Mouse (Mus musculus): ENCODE results near the gene Rars2. TPM values are rescaled to one million over a fixed set of nuclear protein-coding genes. Genes with fewer than 3 reads are reported as not detected.
A peak's percentile ranks its signal among the peaks of the same experiment; 100 is the strongest.

Gene Rars2
- polyA plus RNA-seq, 1 experiment from 2014 or later: 59.6 TPM

- no peaks in the 10 kb centered on the region for H3K9me3 ChIP-seq (replicated peaks; ENCODE audit: low read length)
- peak within 1 kb of the TSS; percentile 90 for H3K27ac ChIP-seq
- WGBS: under 1% methylated on average over 65 of the region's 65 CpGs
- ATAC-seq (replicated peaks; ENCODE audit: low FRiP score, low read depth) (peak; percentile 98), DNase-seq (ENCODE audit: low spot score) (peak; percentile 96)
- H3K9ac ChIP-seq (ENCODE audit: low read depth, low read length): peak within 1 kb of the TSS; percentile 86
- no peaks in the 10 kb centered on the region for H3K27me3 ChIP-seq (ENCODE audit: insufficient read depth, low read length)
- H3K4me2 ChIP-seq (ENCODE audit: low read length): peak within 1 kb of the TSS; percentile 69
- no peaks in the 10 kb centered on the region for H3K36me3 ChIP-seq (ENCODE audit: insufficient read depth, low read length)
- peak; percentile 26; the same call in 1 of the 2 replicates for TF ChIP-seq CTCF (IDR thresholded peaks at IDR 0.05; ENCODE audit: low read depth)
- H3K4me1 ChIP-seq (replicated peaks; ENCODE audit: insufficient read depth, low read length): 0 out of 2 replicates have a peak, but pooled peaks cover 2% of the 10 kb centered on the region
- H3K4me3 ChIP-seq (replicated peaks; ENCODE audit: low read depth, low read length): peak within 1 kb of the TSS; percentile 83
Observed at GRCm38 (mm10) chr4:34686874-34687567, 72.3 kb downstream of the Rars2 start, which contains the start of gene Slc35a1. Gene Slc35a1, minus strand, starts transcription at chr4:34687438.

- H3K9me3 ChIP-seq (replicated peaks; ENCODE audit: low read length): no peaks in the 10 kb centered on the region
Observed at GRCm38 (mm10) chr4:34688021-34688420, 73.3 kb downstream of the Rars2 start.

DNA sequence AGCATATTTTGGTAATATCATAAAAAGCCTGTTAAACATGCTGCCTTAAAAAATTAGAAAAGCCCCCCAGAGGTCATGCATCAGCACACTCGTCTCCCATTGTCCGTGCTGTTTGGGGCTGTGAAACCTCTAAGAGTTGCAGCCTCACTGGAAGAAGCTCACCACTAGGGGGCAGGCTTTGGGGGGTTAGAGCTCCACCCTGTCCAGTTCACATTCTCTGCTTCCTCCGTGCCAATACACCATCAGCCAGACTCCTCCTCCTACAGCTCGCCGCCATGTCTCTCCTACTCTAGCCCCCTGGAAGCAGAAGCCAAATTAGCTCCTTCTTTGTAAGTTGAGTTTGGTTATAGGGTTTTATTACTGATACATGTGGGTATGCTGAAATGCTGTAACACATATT is 86.8 kb downstream of the Rars2 start:
- TF ChIP-seq CTCF (IDR thresholded peaks at IDR 0.05; ENCODE audit: low read depth): peak; percentile 63
- Histone ChIP-seq H3K36me3 (ENCODE audit: insufficient read depth, low read length) (no peaks in the 10 kb centered on the region), H3K27ac (no peak overlapping the region), H3K4me1 (replicated peaks; ENCODE audit: insufficient read depth, low read length) (no peaks in the 10 kb centered on the region), H3K9ac (ENCODE audit: low read depth, low read length) (no peak overlapping the region), H3K27me3 (ENCODE audit: insufficient read depth, low read length) (no peaks in the 10 kb centered on the region), H3K9me3 (replicated peaks; ENCODE audit: low read length) (no peaks in the 10 kb centered on the region), H3K4me2 (ENCODE audit: low read length) (no peak overlapping the region), H3K4me3 (replicated peaks; ENCODE audit: low read depth, low read length) (no peak overlapping the region)
- DNase-seq (ENCODE audit: low spot score) (peak; percentile 47), ATAC-seq (replicated peaks; ENCODE audit: low FRiP score, low read depth) (no peak; the same call in 1 of the 2 replicates)
- 56% methylated on average over 5 of the region's 5 CpGs for WGBS

More at GRCm38 (mm10) chr4:34688021-34688420, 73.3 kb downstream of the Rars2 start:
- DNase-seq (ENCODE audit: low spot score) (no peak), ATAC-seq (replicated peaks; ENCODE audit: low FRiP score, low read depth) (no peak)
- Histone ChIP-seq H3K4me2 (ENCODE audit: low read length) (no peak overlapping the region), H3K27ac (no peak overlapping the region), H3K4me3 (replicated peaks; ENCODE audit: low read depth, low read length) (no peak overlapping the region), H3K9ac (ENCODE audit: low read depth, low read length) (no peak overlapping the region), H3K27me3 (ENCODE audit: insufficient read depth, low read length) (no peaks in the 10 kb centered on the region), H3K4me1 (replicated peaks; ENCODE audit: insufficient read depth, low read length) (no peaks in the 10 kb centered on the region), H3K36me3 (ENCODE audit: insufficient read depth, low read length) (no peaks in the 10 kb centered on the region)
- WGBS: 79% methylated on average over 3 of the region's 3 CpGs
- TF ChIP-seq CTCF (IDR thresholded peaks at IDR 0.05; ENCODE audit: low read depth): no peak

DNA sequence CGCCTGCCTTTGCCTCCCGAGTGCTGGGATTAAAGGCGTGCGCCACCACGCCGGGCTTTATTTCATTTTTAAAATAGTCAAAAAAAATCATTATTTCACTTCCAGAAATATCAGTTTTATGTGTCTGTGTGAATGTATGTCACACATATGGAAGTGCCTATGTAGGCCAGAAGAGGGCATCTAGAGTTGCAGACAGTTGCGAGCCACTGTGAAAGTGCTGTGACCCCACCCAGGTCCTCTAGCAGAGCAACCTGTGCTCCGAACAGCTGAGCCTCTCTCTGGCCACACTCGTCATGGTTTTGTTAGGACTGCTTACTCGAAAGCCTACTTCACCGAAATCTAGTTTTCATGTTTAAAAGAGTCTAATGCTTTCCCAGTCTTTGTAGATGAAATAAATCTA is 87.5 kb downstream of the Rars2 start:
- Histone ChIP-seq H3K27ac (no peak overlapping the region), H3K4me3 (replicated peaks; ENCODE audit: low read depth, low read length) (no peak overlapping the region), H3K27me3 (ENCODE audit: insufficient read depth, low read length) (no peaks in the 10 kb centered on the region), H3K4me1 (replicated peaks; ENCODE audit: insufficient read depth, low read length) (no peaks in the 10 kb centered on the region), H3K9me3 (replicated peaks; ENCODE audit: low read length) (no peaks in the 10 kb centered on the region), H3K4me2 (ENCODE audit: low read length) (no peak overlapping the region), H3K9ac (ENCODE audit: low read depth, low read length) (no peak overlapping the region), H3K36me3 (ENCODE audit: insufficient read depth, low read length) (no peaks in the 10 kb centered on the region)
- ATAC-seq (replicated peaks; ENCODE audit: low FRiP score, low read depth) (no peak), DNase-seq (ENCODE audit: low spot score) (no peak)
- TF ChIP-seq CTCF (IDR thresholded peaks at IDR 0.05; ENCODE audit: low read depth): no peak
- 97% methylated on average over 11 of the region's 11 CpGs for WGBS

DNA sequence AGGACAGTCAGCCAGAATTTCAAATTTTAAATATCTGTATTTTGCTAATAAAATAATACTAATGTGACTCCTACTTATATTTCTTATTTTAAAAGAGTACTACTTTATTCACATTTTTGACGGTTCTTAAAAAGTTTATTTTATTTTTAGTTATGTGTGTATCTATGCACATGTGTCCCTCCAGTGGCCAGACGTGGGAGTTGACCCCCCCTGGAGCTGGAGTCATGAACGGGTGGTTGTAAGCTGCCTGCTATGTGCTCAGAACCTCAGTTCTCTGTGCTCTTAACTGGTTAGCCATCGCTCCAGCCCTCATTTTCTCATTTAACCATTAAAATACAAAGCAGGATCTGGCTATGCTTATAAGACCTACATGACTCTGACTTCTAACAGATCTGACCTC is 88.3 kb downstream of the Rars2 start:
- Histone ChIP-seq H3K4me2 (ENCODE audit: low read length) (no peak overlapping the region), H3K27me3 (ENCODE audit: insufficient read depth, low read length) (no peaks in the 10 kb centered on the region), H3K9ac (ENCODE audit: low read depth, low read length) (no peak overlapping the region), H3K9me3 (replicated peaks; ENCODE audit: low read length) (no peaks in the 10 kb centered on the region), H3K4me3 (replicated peaks; ENCODE audit: low read depth, low read length) (no peak overlapping the region), H3K4me1 (replicated peaks; ENCODE audit: insufficient read depth, low read length) (no peaks in the 10 kb centered on the region), H3K27ac (no peak overlapping the region), H3K36me3 (ENCODE audit: insufficient read depth, low read length) (no peaks in the 10 kb centered on the region)
- WGBS: 59% methylated on average over 4 of the region's 4 CpGs
- no peak for TF ChIP-seq CTCF (IDR thresholded peaks at IDR 0.05; ENCODE audit: low read depth)
- ATAC-seq (replicated peaks; ENCODE audit: low FRiP score, low read depth) (no peak), DNase-seq (ENCODE audit: low spot score) (no peak)

DNA sequence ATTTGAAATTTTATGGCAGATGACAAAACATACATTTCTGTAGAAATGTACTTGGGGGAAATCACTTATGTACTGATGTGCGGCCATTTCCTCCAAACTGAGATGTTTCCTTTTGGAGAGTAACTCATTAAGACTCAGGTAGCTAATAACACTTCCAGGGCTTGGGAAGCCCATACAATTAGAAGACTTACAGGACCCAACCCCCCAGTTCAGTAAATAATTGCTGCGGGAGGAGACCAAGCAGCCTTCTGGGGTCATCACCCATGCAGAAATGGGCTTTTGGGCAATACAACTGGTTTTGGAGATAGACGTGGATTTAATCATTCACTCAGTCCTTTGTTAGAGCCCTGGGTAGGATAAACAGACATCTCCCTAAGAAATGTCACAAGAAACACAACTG is 92.5 kb downstream of the Rars2 start:
- no peak for TF ChIP-seq CTCF (IDR thresholded peaks at IDR 0.05; ENCODE audit: low read depth)
- Histone ChIP-seq H3K36me3 (ENCODE audit: insufficient read depth, low read length) (no peaks in the 10 kb centered on the region), H3K4me3 (replicated peaks; ENCODE audit: low read depth, low read length) (no peak overlapping the region), H3K4me2 (ENCODE audit: low read length) (no peak overlapping the region), H3K4me1 (replicated peaks; ENCODE audit: insufficient read depth, low read length) (no peaks in the 10 kb centered on the region), H3K9me3 (replicated peaks; ENCODE audit: low read length) (no peaks in the 10 kb centered on the region), H3K27me3 (ENCODE audit: insufficient read depth, low read length) (no peaks in the 10 kb centered on the region), H3K27ac (no peak overlapping the region), H3K9ac (ENCODE audit: low read depth, low read length) (no peak overlapping the region)
- ATAC-seq (replicated peaks; ENCODE audit: low FRiP score, low read depth) (no peak), DNase-seq (ENCODE audit: low spot score) (no peak)
- WGBS: 49% methylated on average over 3 of the region's 3 CpGs

All from kidney, postnatal 0 days (tissue).